Mouse (Mus musculus): ENCODE measurements around the gene Rnase2b. TPM values are rescaled to one million over a fixed set of nuclear protein-coding genes. Genes with fewer than 3 reads are reported as not detected.
"Not testable (repeated sequence)": the region's sequence is repeated elsewhere in the genome, so short reads cannot be mapped to it uniquely, and the experiment has no call there.

Gene Rnase2b
- polyA plus RNA-seq, 1 experiment: not detected

DNA sequence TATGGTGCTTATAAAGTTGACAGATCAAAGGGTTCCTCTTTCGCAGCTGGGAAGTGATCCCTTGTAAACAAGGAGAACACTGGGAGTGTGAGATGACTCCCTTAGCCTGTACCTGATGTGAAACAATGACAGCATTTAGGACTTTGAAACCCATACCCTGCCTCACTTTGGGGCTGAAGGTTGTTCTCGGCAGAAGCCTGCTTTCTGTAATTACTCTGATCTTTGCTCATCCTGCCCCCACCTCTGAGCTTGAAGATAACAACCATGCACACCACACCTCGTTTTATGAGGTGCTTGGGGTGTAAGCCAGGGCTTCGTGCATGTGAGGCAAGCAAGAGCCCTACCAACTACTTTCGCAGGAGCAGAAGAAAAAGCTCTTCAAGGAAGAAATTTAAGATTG is 12.9 kb upstream of the Rnase2b start:
- WGBS: 82% methylated on average over 5 of the region's 5 CpGs
- Histone ChIP-seq H3K4me1 (replicated peaks; ENCODE audit: control insufficient read depth, insufficient read depth, low read length) (no peaks in the 10 kb centered on the region), H3K27me3 (ENCODE audit: control insufficient read depth, insufficient read depth, low read length) (no peaks in the 10 kb centered on the region), H3K27ac (ENCODE audit: control insufficient read depth, insufficient read depth, low read length) (no peak overlapping the region), H3K4me3 (ENCODE audit: control insufficient read depth, insufficient read depth, low read length) (no peak overlapping the region), H3K36me3 (ENCODE audit: control insufficient read depth, insufficient read depth, low read length) (no peaks in the 10 kb centered on the region)
- DNase-seq: no peak
- TF ChIP-seq CTCF (IDR thresholded peaks at IDR 0.05; ENCODE audit: borderline replicate concordance, control insufficient read depth, extremely low read depth, insufficient read depth, low read length, poor library complexity) (no peak), POLR2A (IDR thresholded peaks at IDR 0.05; ENCODE audit: control insufficient read depth, extremely low read depth, insufficient read depth, low read length, poor library complexity) (no peak)

- no peak overlapping the region for H3K27ac ChIP-seq (ENCODE audit: control insufficient read depth, insufficient read depth, low read length)
- WGBS: 90% methylated on average over 3 of the region's 3 CpGs
- no peaks in the 10 kb centered on the region for H3K36me3 ChIP-seq (ENCODE audit: control insufficient read depth, insufficient read depth, low read length)
- DNase-seq: no peak
- TF ChIP-seq CTCF (IDR thresholded peaks at IDR 0.05; ENCODE audit: borderline replicate concordance, control insufficient read depth, extremely low read depth, insufficient read depth, low read length, poor library complexity): no peak
- no peak for TF ChIP-seq POLR2A (IDR thresholded peaks at IDR 0.05; ENCODE audit: control insufficient read depth, extremely low read depth, insufficient read depth, low read length, poor library complexity)
- no peak overlapping the region for H3K4me3 ChIP-seq (ENCODE audit: control insufficient read depth, insufficient read depth, low read length)
- no peaks in the 10 kb centered on the region for H3K27me3 ChIP-seq (ENCODE audit: control insufficient read depth, insufficient read depth, low read length)
- H3K4me1 ChIP-seq (replicated peaks; ENCODE audit: control insufficient read depth, insufficient read depth, low read length): no peaks in the 10 kb centered on the region
Measured at GRCm38 (mm10) chr14:51150206-51150831, 11.7 kb upstream of the Rnase2b start.

DNA sequence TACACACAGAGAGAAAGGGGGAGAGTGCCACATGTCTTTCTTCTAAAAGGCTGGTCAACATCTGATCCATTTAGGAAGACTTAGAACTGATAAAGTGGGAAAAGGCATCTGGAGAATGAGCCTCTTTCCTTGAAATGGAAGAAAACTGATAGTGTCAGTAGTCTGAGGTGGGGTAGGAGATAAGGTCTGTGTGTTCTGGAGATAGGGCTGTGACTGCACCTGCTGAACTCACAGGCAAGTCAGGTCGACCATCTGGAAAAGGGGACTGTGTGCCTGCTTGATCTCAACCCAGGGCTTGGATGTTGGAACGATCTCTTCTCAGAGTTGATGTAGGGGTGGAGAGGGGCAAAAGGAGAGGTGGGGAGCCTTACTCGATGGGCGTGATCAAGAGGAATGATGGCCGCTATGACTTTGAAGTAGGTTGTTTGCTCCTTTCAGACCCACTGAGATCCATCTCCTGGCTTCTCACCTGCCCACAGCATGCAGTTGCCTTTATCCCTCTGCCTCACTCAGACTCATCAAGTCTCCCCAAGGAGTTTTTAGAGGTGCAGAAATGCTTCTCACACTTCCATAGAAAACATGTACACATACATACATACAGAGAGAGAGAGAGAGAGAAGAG is 9.7 kb upstream of the Rnase2b start:
- no peak for DNase-seq
- Histone ChIP-seq H3K4me1 (replicated peaks; ENCODE audit: control insufficient read depth, insufficient read depth, low read length) (no peaks in the 10 kb centered on the region), H3K27me3 (ENCODE audit: control insufficient read depth, insufficient read depth, low read length) (no peaks in the 10 kb centered on the region), H3K27ac (ENCODE audit: control insufficient read depth, insufficient read depth, low read length) (no peak overlapping the region), H3K36me3 (ENCODE audit: control insufficient read depth, insufficient read depth, low read length) (no peaks in the 10 kb centered on the region), H3K4me3 (ENCODE audit: control insufficient read depth, insufficient read depth, low read length) (no peak overlapping the region)
- TF ChIP-seq POLR2A (IDR thresholded peaks at IDR 0.05; ENCODE audit: control insufficient read depth, extremely low read depth, insufficient read depth, low read length, poor library complexity) (no peak), CTCF (IDR thresholded peaks at IDR 0.05; ENCODE audit: borderline replicate concordance, control insufficient read depth, extremely low read depth, insufficient read depth, low read length, poor library complexity) (no peak)
- WGBS: 84% methylated on average over 5 of the region's 5 CpGs

DNA sequence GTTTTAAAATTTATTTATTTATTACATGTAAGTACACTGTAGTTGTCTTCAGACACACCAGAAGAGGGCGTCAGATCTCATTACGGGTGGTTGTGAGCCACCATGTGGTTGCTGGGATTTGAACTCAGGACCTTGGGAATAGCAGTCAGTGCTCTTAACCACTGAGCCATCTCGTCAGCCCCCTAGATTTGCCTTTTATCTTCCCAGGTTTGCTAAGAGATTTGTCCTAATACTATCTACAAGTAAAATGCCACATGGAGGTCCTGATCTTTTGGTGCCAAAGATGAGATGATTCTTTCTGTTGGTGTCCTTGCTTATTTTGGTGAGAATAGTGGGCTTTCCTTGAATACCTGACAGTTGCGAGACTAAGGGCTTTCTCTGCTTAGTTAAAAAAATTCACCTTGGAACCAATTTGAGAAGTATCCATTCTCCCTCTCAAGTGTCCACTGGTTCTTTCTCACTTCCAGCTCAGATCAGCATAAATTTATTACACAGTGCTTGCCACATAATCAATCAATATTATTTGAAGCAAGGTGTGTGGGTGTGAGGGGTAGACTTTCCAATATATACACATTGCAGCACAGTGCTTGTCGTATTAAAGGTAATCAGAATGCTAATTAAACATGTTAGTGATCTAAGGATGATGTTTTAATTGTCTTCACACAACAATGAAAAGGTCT is 5.9 kb upstream of the Rnase2b start:
- H3K27me3 ChIP-seq (ENCODE audit: control insufficient read depth, insufficient read depth, low read length): no peaks in the 10 kb centered on the region
- no peak for TF ChIP-seq CTCF (IDR thresholded peaks at IDR 0.05; ENCODE audit: borderline replicate concordance, control insufficient read depth, extremely low read depth, insufficient read depth, low read length, poor library complexity)
- TF ChIP-seq POLR2A (IDR thresholded peaks at IDR 0.05; ENCODE audit: control insufficient read depth, extremely low read depth, insufficient read depth, low read length, poor library complexity): no peak
- no peak for DNase-seq
- H3K4me1 ChIP-seq (replicated peaks; ENCODE audit: control insufficient read depth, insufficient read depth, low read length): no peaks in the 10 kb centered on the region
- WGBS: 89% methylated on average over 5 of the region's 5 CpGs
- H3K4me3 ChIP-seq (ENCODE audit: control insufficient read depth, insufficient read depth, low read length): no peak overlapping the region
- H3K27ac ChIP-seq (ENCODE audit: control insufficient read depth, insufficient read depth, low read length): no peak overlapping the region
- no peaks in the 10 kb centered on the region for H3K36me3 ChIP-seq (ENCODE audit: control insufficient read depth, insufficient read depth, low read length)

DNA sequence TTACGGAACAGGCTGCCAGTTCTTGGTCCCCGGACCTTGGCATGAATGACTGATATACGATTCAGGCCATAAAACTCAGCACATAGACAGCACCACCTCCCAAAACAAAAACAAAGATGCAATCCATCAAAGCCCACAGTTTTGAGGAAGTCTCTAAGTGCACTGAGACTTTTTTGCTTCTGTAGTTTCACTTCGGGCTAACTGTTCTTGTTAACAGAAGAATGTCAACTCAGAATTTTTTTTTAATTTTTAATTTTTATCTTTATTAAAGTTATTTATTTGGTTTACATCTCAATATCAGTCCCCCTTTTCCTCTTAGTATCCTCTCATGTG is 5.4 kb upstream of the Rnase2b start:
- WGBS: 41% methylated on average over 4 of the region's 4 CpGs
- no peak for DNase-seq
- H3K27me3 ChIP-seq (ENCODE audit: control insufficient read depth, insufficient read depth, low read length): no peaks in the 10 kb centered on the region
- H3K4me1 ChIP-seq (replicated peaks; ENCODE audit: control insufficient read depth, insufficient read depth, low read length): no peaks in the 10 kb centered on the region
- H3K27ac ChIP-seq (ENCODE audit: control insufficient read depth, insufficient read depth, low read length): no peak overlapping the region
- no peak overlapping the region for H3K4me3 ChIP-seq (ENCODE audit: control insufficient read depth, insufficient read depth, low read length)
- no peaks in the 10 kb centered on the region for H3K36me3 ChIP-seq (ENCODE audit: control insufficient read depth, insufficient read depth, low read length)
- no peak for TF ChIP-seq POLR2A (IDR thresholded peaks at IDR 0.05; ENCODE audit: control insufficient read depth, extremely low read depth, insufficient read depth, low read length, poor library complexity)
- no peak for TF ChIP-seq CTCF (IDR thresholded peaks at IDR 0.05; ENCODE audit: borderline replicate concordance, control insufficient read depth, extremely low read depth, insufficient read depth, low read length, poor library complexity)

DNA sequence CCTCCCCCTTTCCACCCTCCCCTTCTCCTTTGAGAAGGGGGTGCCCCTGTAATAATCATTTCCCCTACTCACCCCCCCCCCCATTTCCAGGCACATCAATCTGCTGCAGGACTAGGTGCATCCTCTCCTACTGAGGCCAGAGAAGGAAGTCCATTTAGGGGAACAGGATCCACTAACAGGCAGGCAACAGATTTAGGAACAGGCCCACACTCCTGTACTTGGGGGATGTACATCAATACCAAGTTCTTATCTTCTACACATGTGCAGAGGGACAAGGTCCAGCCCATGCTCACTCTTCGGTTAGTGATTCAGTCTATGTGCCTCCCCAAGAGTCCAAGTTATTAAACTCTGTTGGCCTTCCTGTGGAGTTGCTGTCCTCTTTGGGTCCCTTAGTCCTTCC is 5.0 kb upstream of the Rnase2b start:
- no peak for DNase-seq
- H3K27ac ChIP-seq (ENCODE audit: control insufficient read depth, insufficient read depth, low read length): no peak overlapping the region
- no peaks in the 10 kb centered on the region for H3K36me3 ChIP-seq (ENCODE audit: control insufficient read depth, insufficient read depth, low read length)
- no peaks in the 10 kb centered on the region for H3K27me3 ChIP-seq (ENCODE audit: control insufficient read depth, insufficient read depth, low read length)
- H3K4me3 ChIP-seq (ENCODE audit: control insufficient read depth, insufficient read depth, low read length): no peak overlapping the region
- TF ChIP-seq CTCF (IDR thresholded peaks at IDR 0.05; ENCODE audit: borderline replicate concordance, control insufficient read depth, extremely low read depth, insufficient read depth, low read length, poor library complexity) (no peak), POLR2A (IDR thresholded peaks at IDR 0.05; ENCODE audit: control insufficient read depth, extremely low read depth, insufficient read depth, low read length, poor library complexity) (no peak)
- H3K4me1 ChIP-seq (replicated peaks; ENCODE audit: control insufficient read depth, insufficient read depth, low read length): no peaks in the 10 kb centered on the region
- WGBS: 88% methylated on average over 1 of the region's 1 CpGs

DNA sequence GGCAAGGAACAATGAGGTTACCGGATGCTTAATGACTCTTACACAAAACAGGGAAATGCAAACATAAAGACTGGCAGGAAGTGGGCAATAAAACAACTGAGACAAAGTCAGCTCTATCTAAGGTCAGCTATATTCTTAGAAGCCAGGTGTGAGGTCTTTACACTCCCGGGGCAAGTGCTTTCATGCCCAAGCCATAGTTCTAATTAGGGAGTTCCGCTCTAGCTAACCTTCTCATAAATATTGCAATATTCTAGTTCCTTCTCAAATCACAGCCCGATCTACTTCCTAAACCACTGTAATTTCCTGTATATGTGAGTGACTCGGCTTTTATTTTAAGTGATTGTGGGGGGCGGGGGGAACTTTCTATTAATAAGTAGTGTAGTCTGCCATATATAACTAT is 1.3 kb downstream of the Rnase2b start:
- WGBS: 68% methylated on average over 6 of the region's 6 CpGs
- not testable (repeated sequence) for H3K4me3 ChIP-seq (ENCODE audit: control insufficient read depth, insufficient read depth, low read length); H3K36me3 ChIP-seq (ENCODE audit: control insufficient read depth, insufficient read depth, low read length); H3K27ac ChIP-seq (ENCODE audit: control insufficient read depth, insufficient read depth, low read length); H3K27me3 ChIP-seq (ENCODE audit: control insufficient read depth, insufficient read depth, low read length); H3K4me1 ChIP-seq (replicated peaks; ENCODE audit: control insufficient read depth, insufficient read depth, low read length); DNase-seq
